Mouse (Mus musculus): ENCODE results near the gene Gm12185.
"Not testable (repeated sequence)": the region's sequence is repeated elsewhere in the genome, so short reads cannot be mapped to it uniquely, and the experiment has no call there.

Gene Gm12185

DNA sequence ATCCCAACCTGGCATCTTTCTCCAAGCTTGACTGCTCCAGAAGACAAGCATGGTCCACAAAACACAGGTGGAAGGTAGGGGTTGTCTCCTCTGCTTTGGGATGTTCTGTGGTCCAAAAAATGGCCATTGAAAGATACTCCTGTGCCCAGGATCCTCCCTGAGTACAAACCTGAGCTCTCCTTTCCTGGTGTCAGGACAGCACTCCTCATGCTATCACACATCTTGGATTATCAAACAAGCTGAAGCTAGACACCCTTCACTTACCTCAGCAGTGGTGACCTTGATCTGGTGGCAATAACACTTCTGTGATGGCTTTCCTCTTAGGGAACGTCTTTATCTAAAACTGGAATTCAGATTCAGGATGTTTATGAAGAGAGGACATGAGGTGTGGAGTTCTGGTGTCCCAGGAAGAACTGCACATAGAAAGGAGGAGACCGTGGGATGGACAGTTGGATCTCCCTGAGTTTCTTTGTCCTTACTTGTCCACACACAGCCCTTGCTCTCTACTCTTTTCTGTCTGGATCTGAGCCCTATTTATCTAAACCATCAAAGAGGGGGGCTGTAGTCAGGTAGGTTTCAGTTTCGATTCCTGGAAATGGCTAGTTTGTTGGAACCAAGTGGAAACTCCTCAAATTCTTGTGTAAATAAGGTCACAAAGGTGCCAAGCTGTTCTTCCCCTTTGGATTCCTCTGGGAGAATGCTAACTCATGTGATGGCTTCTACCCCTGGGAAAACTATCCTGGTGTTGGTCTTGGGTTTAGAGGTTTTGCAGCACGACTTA lies at the start of gene Gm12185:
TSS of gene Gm12185 (minus strand) at position 487 of the 781 bp plus-strand sequence.
- peak; percentile 61 for DNase-seq (ENCODE audit: low read depth, low spot score)

GRCm38 (mm10) chr11:49012074-49012473 lies 20.0 kb upstream of the Gm12185 start:
- not testable (repeated sequence) for DNase-seq (ENCODE audit: low read depth, low spot score)

- DNase-seq (ENCODE audit: low read depth, low spot score): not testable (repeated sequence)
These were observed 14.8 kb upstream of the Gm12185 start for GRCm38 (mm10) chr11:49006785-49007184.

DNA sequence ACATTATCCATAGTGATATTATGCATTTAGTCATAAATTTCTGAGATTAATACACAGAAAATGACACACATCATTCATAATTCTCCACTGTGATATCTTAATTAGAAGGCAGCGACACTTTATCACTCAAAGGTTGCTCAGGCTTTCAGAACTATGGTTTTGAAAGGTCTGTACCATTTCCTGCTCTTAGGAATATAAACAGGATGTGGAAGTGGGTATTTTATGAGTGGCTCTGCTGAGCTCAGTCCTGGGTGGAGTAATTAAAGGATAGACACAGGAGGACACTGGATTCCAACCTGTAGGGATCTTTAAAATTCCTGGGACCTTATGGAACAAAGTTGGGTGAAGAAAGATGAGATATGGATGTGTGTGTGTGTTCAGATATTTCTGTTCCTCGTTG lies 14.3 kb upstream of the Gm12185 start:
- DNase-seq (ENCODE audit: low read depth, low spot score): peak; percentile 19

GRCm38 (mm10) chr11:49000411-49000810 lies 8.4 kb upstream of the Gm12185 start:
- peak; percentile 23 for DNase-seq (ENCODE audit: low read depth, low spot score)

- peak; percentile 58 for DNase-seq (ENCODE audit: low read depth, low spot score)
These were observed 2.0 kb upstream of the Gm12185 start, which contains the start of gene Tgtp1 for GRCm38 (mm10) chr11:48994018-48994417. Gene Tgtp1 (minus strand): TSS chr11:48994172.

DNA sequence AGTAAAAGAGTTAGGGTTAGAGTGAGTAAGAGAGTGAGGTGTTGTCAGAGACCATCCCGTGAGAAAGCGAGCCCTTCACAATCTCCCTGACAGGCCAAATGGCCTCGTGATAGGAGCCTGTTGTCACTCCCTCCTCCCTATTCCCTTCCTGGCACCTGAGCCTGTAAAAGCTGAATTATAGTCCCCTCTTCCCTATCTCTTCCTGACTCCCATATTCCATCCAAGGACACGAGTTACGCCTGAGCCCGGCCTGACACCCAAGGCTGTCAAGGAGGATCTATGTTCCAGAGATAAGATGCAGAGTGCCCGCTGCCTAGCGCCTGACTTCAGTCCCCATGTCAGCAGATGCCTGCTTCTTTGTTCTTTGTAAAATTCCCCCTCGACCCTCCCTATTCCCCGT lies 1.3 kb upstream of the Gm12185 start:
- DNase-seq (ENCODE audit: low read depth, low spot score): peak; percentile 16

- DNase-seq (ENCODE audit: low read depth, low spot score): peak; percentile 18
These were observed 2.0 kb downstream of the Gm12185 start for GRCm38 (mm10) chr11:48989981-48990380.

- DNase-seq (ENCODE audit: low read depth, low spot score): peak; percentile 5
These were observed 3.8 kb downstream of the Gm12185 start for GRCm38 (mm10) chr11:48988219-48988618.

DNA sequence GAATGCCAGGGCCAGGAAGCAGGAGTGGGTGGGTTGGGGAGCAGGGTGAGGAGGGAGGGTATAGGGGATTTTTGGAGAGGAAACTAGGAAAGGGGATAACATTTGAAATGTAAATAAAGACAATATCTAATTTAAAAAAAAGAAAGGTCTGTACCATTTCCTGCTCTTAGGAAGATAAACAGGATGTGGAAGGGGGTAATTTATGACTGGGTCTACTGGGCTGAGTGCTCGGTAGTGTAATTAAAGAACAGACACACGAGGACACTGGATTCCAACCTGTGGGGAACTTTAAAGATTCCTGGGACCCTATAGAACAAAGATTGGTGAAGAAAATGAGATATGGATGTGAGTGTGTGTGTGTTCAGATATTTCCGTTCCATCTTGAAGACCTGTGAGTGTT lies 9.2 kb downstream of the Gm12185 start:
- DNase-seq (ENCODE audit: low read depth, low spot score): not testable (repeated sequence)

DNA sequence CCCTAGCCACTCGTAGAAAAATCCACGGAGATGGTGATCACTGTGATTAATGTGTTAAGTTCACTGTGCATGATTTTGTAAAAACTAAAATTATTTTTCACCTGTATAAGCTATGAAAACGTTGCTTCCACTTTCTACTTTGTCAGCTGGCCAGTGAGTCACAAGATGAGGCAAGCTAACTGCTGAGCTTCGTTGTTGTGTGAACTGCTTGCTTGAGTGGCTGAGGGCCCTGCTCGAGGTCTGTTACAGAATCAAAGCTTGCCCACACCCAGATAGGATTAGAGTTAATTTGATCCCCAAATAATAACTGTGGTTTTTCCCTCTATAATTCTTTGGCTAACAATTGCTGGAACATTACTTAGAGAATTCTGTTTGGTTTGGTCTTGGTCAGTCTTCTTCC lies 12.0 kb downstream of the Gm12185 start:
- not testable (repeated sequence) for DNase-seq (ENCODE audit: low read depth, low spot score)

- not testable (repeated sequence) for DNase-seq (ENCODE audit: low read depth, low spot score)
These were observed 12.8 kb downstream of the Gm12185 start, which contains the start of gene 9930111J21Rik1 for GRCm38 (mm10) chr11:48979251-48979650. Gene 9930111J21Rik1 (minus strand): TSS chr11:48979398.

DNA sequence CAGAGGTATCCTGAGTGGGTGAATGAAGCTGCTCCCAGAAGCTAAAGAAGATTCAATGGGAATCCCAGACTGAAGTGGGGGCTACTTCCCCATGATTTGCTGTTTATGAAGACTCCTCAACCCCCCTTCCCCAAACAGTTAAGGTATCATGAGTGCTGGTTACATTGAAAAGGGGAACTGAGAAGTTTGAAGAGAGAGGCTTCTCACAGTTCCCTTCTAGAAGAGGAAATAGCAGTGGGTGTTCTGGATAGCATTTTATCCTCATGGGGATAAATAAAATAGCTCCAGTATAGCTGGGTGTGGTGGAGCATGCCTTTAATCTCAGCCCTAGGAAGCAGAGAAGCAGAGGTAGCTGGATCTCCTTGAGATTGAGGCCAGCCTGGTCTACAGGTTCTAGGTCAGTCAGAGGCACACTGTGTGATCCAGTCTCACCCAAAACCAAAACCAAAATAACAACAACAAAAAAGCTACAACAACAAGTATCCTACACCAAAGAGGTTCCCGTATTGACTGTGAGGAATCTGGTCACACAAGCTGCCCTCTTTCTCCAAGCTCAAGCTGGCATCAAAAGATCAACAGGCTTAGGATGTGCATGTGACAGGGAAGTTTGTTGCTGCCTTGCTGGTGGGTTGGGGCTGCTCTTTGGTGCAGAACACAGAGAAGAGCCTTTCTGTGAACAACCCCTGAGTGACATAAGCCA lies 13.6 kb downstream of the Gm12185 start, which contains the start of gene Olfr56:
TSS of gene Olfr56 (plus strand) at position 650 of the 700 bp plus-strand sequence.
- DNase-seq (ENCODE audit: low read depth, low spot score): not testable (repeated sequence)

GRCm38 (mm10) chr11:48974686-48975085 lies 17.3 kb downstream of the Gm12185 start:
- DNase-seq (ENCODE audit: low read depth, low spot score): not testable (repeated sequence)

DNA sequence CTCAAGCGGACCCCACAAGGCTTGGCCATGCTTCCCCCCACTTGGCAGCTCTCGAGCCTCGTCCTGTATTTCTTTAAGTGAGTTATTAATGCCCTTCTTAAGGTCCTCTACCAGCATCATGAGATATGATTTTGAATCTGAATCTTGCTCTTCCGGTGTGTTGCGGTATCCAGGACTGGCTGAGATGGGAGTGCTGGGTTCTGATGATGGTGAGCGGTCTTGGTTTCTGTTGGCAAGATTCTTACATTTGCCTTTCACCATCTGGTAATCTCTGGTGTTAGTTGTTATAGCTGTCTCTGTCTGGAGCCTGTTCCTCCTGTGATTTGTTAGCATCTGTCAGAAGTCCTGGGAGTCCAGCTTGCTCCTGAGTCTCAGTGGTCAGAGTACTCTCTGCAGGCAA lies 45.9 kb downstream of the Gm12185 start, which contains the start of gene Psme2b:
TSS of gene Psme2b (minus strand) at position 101 of the 400 bp plus-strand sequence.
- DNase-seq (ENCODE audit: low read depth, low spot score): not testable (repeated sequence)

DNA sequence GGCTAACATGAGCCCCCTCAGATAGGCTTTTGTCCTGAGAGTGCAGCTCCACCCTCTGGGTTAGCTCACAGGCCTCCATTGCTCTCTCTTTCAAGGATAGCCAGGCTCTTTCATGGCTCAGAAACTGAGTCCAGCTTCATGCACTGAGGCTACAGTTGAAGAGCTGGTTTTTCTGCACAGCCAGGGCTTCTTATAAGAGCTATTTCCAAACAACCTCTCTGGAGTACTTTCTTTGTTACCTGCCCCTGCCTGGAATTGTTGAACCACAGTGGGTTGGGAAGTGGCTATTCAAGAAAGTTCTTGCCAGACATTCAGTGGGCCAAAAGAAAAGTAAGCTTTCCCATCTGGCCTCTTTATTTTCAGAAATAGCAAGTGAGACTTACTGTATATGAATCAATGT lies 52.7 kb downstream of the Gm12185 start:
- DNase-seq (ENCODE audit: low read depth, low spot score): not testable (repeated sequence)

- not testable (repeated sequence) for DNase-seq (ENCODE audit: low read depth, low spot score)
These were observed 56.7 kb downstream of the Gm12185 start for GRCm38 (mm10) chr11:48935291-48935690.

- DNase-seq (ENCODE audit: low read depth, low spot score): not testable (repeated sequence)
These were observed 58.1 kb downstream of the Gm12185 start for GRCm38 (mm10) chr11:48933923-48934322.

DNA sequence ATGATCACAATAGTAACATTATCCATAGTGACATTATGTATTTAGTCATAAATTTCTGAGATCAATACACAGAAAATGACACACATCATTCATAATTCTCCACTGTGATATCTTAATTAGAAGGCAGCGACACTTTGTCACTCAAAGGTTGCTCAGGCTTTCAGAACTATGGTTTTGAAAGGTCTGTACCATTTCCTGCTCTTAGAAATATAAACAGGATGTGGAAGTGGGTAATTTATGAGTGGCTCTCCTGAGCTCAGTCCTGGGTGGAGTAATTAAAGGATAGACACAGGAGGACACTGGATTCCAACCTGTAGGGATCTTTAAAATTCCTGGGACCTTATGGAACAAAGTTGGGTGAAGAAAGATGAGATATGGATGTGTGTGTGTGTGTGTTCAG lies 58.6 kb downstream of the Gm12185 start:
- DNase-seq (ENCODE audit: low read depth, low spot score): peak; percentile 54

DNA sequence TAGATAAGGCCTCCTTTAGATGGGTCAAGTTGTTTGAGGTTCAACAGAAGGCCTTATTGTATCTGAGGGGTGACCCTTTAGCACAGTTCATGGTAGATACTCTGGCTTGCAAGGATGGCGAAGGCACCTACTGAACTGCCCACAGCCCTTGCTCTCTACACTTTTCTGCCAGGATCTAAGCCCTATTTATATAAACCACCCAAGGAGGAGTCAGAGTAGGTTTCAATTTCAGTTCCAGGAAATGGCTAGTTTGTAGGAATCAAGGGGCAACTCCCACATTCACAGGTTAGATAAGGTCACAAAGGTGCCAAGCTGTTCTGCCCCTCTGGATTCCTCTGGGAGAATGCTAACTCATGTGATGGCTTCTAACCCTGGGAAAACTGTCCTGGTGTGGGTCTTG lies 64.0 kb downstream of the Gm12185 start:
- peak; percentile 47 for DNase-seq (ENCODE audit: low read depth, low spot score)

DNA sequence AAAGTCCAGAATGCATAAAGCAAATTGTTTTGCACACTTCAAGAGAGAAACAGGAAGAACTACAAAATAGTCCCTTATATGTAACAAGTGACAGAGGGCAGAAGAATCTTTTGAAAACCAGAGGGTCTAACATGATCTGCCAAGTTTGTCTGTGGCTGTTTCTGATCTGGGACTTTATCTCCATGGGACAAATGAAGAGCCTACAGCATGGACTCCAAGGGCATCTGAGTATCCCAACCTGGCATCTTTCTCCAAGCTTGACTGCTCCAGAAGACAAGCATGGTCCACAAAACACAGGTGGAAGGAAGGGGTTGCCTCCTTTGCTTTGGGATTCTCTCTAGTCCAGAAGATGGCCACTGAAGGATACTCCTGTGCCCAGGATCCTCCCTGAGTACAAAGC lies 65.6 kb downstream of the Gm12185 start:
- not testable (repeated sequence) for DNase-seq (ENCODE audit: low read depth, low spot score)

- DNase-seq (ENCODE audit: low read depth, low spot score): not testable (repeated sequence)
These were observed 68.2 kb downstream of the Gm12185 start for GRCm38 (mm10) chr11:48923818-48924217.
